Mouse (Mus musculus) thymus, adult 2 months (tissue): Measurements from ENCODE around the gene Ptgr2.

Experiments
- CTCF ChIP-seq: fragments of 200-500 bp; IDR thresholded peaks from 2 replicates; pipeline ENCODE4 v1.5.1; 2012; ENCODE audit warnings: mild to moderate bottlenecking, control low read depth, low read length, moderate library complexity, borderline replicate concordance; ENCODE audit not compliant: control insufficient read depth, poor library complexity, insufficient read depth; ENCODE audit errors: extremely low read depth
- POLR2A ChIP-seq: fragments of 200-500 bp; IDR thresholded peaks from 2 replicates; pipeline ENCODE4 v1.6.1; 2012; ENCODE audit warnings: mild to moderate bottlenecking, low read length, control low read depth, moderate library complexity; ENCODE audit not compliant: control insufficient read depth, poor library complexity, insufficient read depth; ENCODE audit errors: extremely low read depth

- no peak for TF ChIP-seq POLR2A
- no peak for TF ChIP-seq CTCF
These were observed 14.2 kb downstream of the Ptgr2 start for GRCm38 (mm10) chr12:84299265-84299664.
